Mouse (Mus musculus) neural tube, embryonic 15.5 days (tissue): ENCODE data around the gene Cep97. TPM values are rescaled to one million over a fixed set of nuclear protein-coding genes. Genes with fewer than 3 reads are reported as not detected.

Source experiments
- ATAC-seq: fragments of 200-750 bp; cut with Nextera tagmentation; 2 replicates; pipeline ENCODE4 v1.8.0; 2017; ENCODE audit warnings: mild to moderate bottlenecking, moderate TSS enrichment, moderate library complexity; ENCODE audit not compliant: low FRiP score
- H3K27ac ChIP-seq: fragments of 300-500 bp; sonication (generic); replicated peaks from 2 replicates; pipeline ENCODE4 v1.5.1; 2015; ENCODE audit warnings: mild to moderate bottlenecking, inconsistent platforms
- H3K27me3 ChIP-seq: fragments of 300-500 bp; sonication (generic); replicated peaks from 2 replicates; pipeline ENCODE4 v1.6.1; 2015; ENCODE audit warnings: inconsistent platforms
- H3K36me3 ChIP-seq: fragments of 300-500 bp; sonication (generic); 2 replicates; pipeline ENCODE4 v1.6.1; 2015; ENCODE audit warnings: inconsistent platforms
- H3K4me1 ChIP-seq: fragments of 300-500 bp; sonication (generic); 2 replicates; pipeline ENCODE4 v1.6.1; 2015; ENCODE audit warnings: inconsistent platforms
- H3K4me2 ChIP-seq: fragments of 300-500 bp; sonication (generic); 2 replicates; pipeline ENCODE4 v1.6.1; 2015; ENCODE audit warnings: inconsistent platforms, mild to moderate bottlenecking, moderate library complexity
- H3K4me3 ChIP-seq: fragments of 300-500 bp; sonication (generic); replicated peaks from 2 replicates; pipeline ENCODE4 v1.5.1; 2015; ENCODE audit warnings: mild to moderate bottlenecking, inconsistent platforms
- H3K9ac ChIP-seq: fragments of 300-500 bp; sonication (generic); replicated peaks from 2 replicates; pipeline ENCODE4 v1.6.1; 2015; ENCODE audit warnings: mild to moderate bottlenecking, inconsistent platforms
- H3K9me3 ChIP-seq: fragments of 300-500 bp; sonication (generic); replicated peaks from 2 replicates; pipeline ENCODE4 v1.6.1; 2016; ENCODE audit warnings: inconsistent platforms
- WGBS: fragments of 180-500 bp; shearing (Covaris S2); methylation state at CpG from one replicate; pipeline ENCODE4 v1.1.7; 2015; ENCODE audit warnings: mixed read lengths; 5-methylcytosine and 5-hydroxymethylcytosine counted together
- polyA plus RNA-seq: library from polyadenylated mRNA; unstranded; fragments of >200 nt; fragmentation: Nextera tagmentation; extraction: Ambion mirVana; gene quantifications from 2 replicates; pipeline ENCODE4 v1.2.1, GENCODE M21; 2015

The Cep97 gene
- polyA plus RNA-seq, 1 experiment from 2014 or later = 12.3 TPM

- H3K4me3 ChIP-seq = peak overlapping the region; percentile 66
- peak overlapping the region; percentile 73 for H3K9ac ChIP-seq
- H3K4me2 ChIP-seq = peak overlapping the region; percentile 81
- peaks cover 21% of the 10 kb centered on the region for H3K4me1 ChIP-seq
- 4% methylated on average over 9 of the region's 9 CpGs for WGBS
- H3K9me3 ChIP-seq = no peaks in the 10 kb centered on the region
- no peaks in the 10 kb centered on the region for H3K27me3 ChIP-seq
- H3K27ac ChIP-seq = peak overlapping the region; percentile 83
- no peaks in the 10 kb centered on the region for H3K36me3 ChIP-seq
- ATAC-seq = peak; percentile 71
These were observed 39.0 kb downstream of the Cep97 start for GRCm38 (mm10) chr16:55895651-55896095.

- H3K27ac ChIP-seq = peak within 1 kb of the TSS; percentile 83
- H3K4me2 ChIP-seq = peak within 1 kb of the TSS; percentile 81
- WGBS = under 1% methylated on average over 69 of the region's 74 CpGs
- peak within 1 kb of the TSS; percentile 73 for H3K9ac ChIP-seq
- H3K4me3 ChIP-seq = peak within 1 kb of the TSS; percentile 66
- no peaks in the 10 kb centered on the region for H3K27me3 ChIP-seq
- ATAC-seq = peak; percentile 97
- H3K36me3 ChIP-seq = no peaks in the 10 kb centered on the region
- no peaks in the 10 kb centered on the region for H3K9me3 ChIP-seq
- peaks cover 21% of the 10 kb centered on the region for H3K4me1 ChIP-seq
These were observed 39.6 kb downstream of the Cep97 start, which contains the start of gene Nxpe3 for GRCm38 (mm10) chr16:55894893-55895650. Gene Nxpe3 (minus strand): TSS chr16:55895285.

GRCm38 (mm10) chr16:55894536-55894892 lies 40.1 kb downstream of the Cep97 start:
- peaks cover 21% of the 10 kb centered on the region for H3K4me1 ChIP-seq

GRCm38 (mm10) chr16:55893410-55894107 lies 41.1 kb downstream of the Cep97 start:
- H3K4me2 ChIP-seq = peak overlapping the region; percentile 81
- no peaks in the 10 kb centered on the region for H3K9me3 ChIP-seq
- peak overlapping the region; percentile 66; the same call in 1 of the 2 replicates for H3K4me3 ChIP-seq
- 82% methylated on average over 8 of the region's 8 CpGs for WGBS
- H3K27ac ChIP-seq = no peak overlapping the region
- no peaks in the 10 kb centered on the region for H3K27me3 ChIP-seq
- peaks cover 8% of the 10 kb centered on the region for H3K36me3 ChIP-seq
- no peak for ATAC-seq
- H3K9ac ChIP-seq = peak overlapping the region; percentile 73
- H3K4me1 ChIP-seq = peaks cover 21% of the 10 kb centered on the region

More at GRCm38 (mm10) chr16:55894536-55894892, 40.1 kb downstream of the Cep97 start:
- H3K27ac ChIP-seq = peak overlapping the region; percentile 83
- no peaks in the 10 kb centered on the region for H3K9me3 ChIP-seq
- H3K4me2 ChIP-seq = peak overlapping the region; percentile 81
- WGBS = 0% methylated on average over 4 of the region's 4 CpGs
- H3K4me3 ChIP-seq = peak overlapping the region; percentile 66
- no peaks in the 10 kb centered on the region for H3K27me3 ChIP-seq
- ATAC-seq = no peak; the same call in none of the 2 replicates
- H3K9ac ChIP-seq = peak overlapping the region; percentile 73
- H3K36me3 ChIP-seq = 0 out of 2 replicates have a peak, but pooled peaks cover 2% of the 10 kb centered on the region

GRCm38 (mm10) chr16:55892484-55892883 lies 42.2 kb downstream of the Cep97 start:
- Histone ChIP-seq H3K4me1 (peaks cover 21% of the 10 kb centered on the region), H3K4me3 (no peak overlapping the region), H3K27ac (no peak overlapping the region), H3K9ac (no peak overlapping the region), H3K36me3 (peaks cover 18% of the 10 kb centered on the region), H3K4me2 (no peak overlapping the region), H3K27me3 (no peaks in the 10 kb centered on the region), H3K9me3 (no peaks in the 10 kb centered on the region)
- ATAC-seq = no peak
- 75% methylated on average over 7 of the region's 7 CpGs for WGBS

GRCm38 (mm10) chr16:55891346-55891745 lies 43.3 kb downstream of the Cep97 start:
- Histone ChIP-seq H3K4me2 (no peak overlapping the region), H3K36me3 (peaks cover 21% of the 10 kb centered on the region), H3K9ac (no peak overlapping the region), H3K27ac (no peak overlapping the region), H3K4me1 (peaks cover 20% of the 10 kb centered on the region), H3K4me3 (no peak overlapping the region), H3K27me3 (no peaks in the 10 kb centered on the region), H3K9me3 (no peaks in the 10 kb centered on the region)
- WGBS = 94% methylated on average over 7 of the region's 7 CpGs
- no peak for ATAC-seq

GRCm38 (mm10) chr16:55890346-55891136 lies 44.1 kb downstream of the Cep97 start:
- Histone ChIP-seq H3K27ac (no peak overlapping the region), H3K4me2 (no peak overlapping the region), H3K36me3 (peaks cover 21% of the 10 kb centered on the region), H3K9ac (no peak overlapping the region), H3K4me1 (peaks cover 14% of the 10 kb centered on the region), H3K4me3 (no peak overlapping the region), H3K27me3 (no peaks in the 10 kb centered on the region), H3K9me3 (no peaks in the 10 kb centered on the region)
- 92% methylated on average over 19 of the region's 19 CpGs for WGBS
- ATAC-seq = no peak

- WGBS = 94% methylated on average over 3 of the region's 3 CpGs
- H3K36me3 ChIP-seq = peaks cover 24% of the 10 kb centered on the region
- ATAC-seq = no peak
These were observed 45.2 kb downstream of the Cep97 start for GRCm38 (mm10) chr16:55889451-55889850.

GRCm38 (mm10) chr16:55888584-55888960 lies 46.1 kb downstream of the Cep97 start:
- Histone ChIP-seq H3K27ac (no peak overlapping the region), H3K27me3 (no peaks in the 10 kb centered on the region), H3K4me2 (no peak overlapping the region), H3K36me3 (peaks cover 29% of the 10 kb centered on the region), H3K9ac (no peak overlapping the region), H3K4me1 (peaks cover 2% of the 10 kb centered on the region), H3K4me3 (no peak overlapping the region), H3K9me3 (no peaks in the 10 kb centered on the region)
- no peak for ATAC-seq
- WGBS = 84% methylated on average over 3 of the region's 3 CpGs

More at GRCm38 (mm10) chr16:55889451-55889850, 45.2 kb downstream of the Cep97 start:
- Histone ChIP-seq H3K4me2 (no peak overlapping the region), H3K9ac (no peak overlapping the region), H3K9me3 (no peaks in the 10 kb centered on the region), H3K4me3 (no peak overlapping the region), H3K27me3 (no peaks in the 10 kb centered on the region), H3K4me1 (peaks cover 11% of the 10 kb centered on the region), H3K27ac (no peak overlapping the region)

- no peaks in the 10 kb centered on the region for H3K27me3 ChIP-seq
- no peak overlapping the region for H3K9ac ChIP-seq
- H3K27ac ChIP-seq = no peak overlapping the region
- 63% methylated on average over 7 of the region's 7 CpGs for WGBS
- ATAC-seq = no peak
- no peaks in the 10 kb centered on the region for H3K9me3 ChIP-seq
- no peak overlapping the region for H3K4me3 ChIP-seq
- peaks cover 30% of the 10 kb centered on the region for H3K36me3 ChIP-seq
- H3K4me2 ChIP-seq = no peak overlapping the region
- no peaks in the 10 kb centered on the region for H3K4me1 ChIP-seq
These were observed 46.7 kb downstream of the Cep97 start for GRCm38 (mm10) chr16:55887814-55888583.

- WGBS = 80% methylated on average over 11 of the region's 11 CpGs
- no peak overlapping the region for H3K27ac ChIP-seq
- H3K4me1 ChIP-seq = no peaks in the 10 kb centered on the region
- H3K9me3 ChIP-seq = no peaks in the 10 kb centered on the region
- H3K27me3 ChIP-seq = no peaks in the 10 kb centered on the region
- no peak overlapping the region for H3K9ac ChIP-seq
- H3K36me3 ChIP-seq = peaks cover 29% of the 10 kb centered on the region
- H3K4me2 ChIP-seq = no peak overlapping the region
- ATAC-seq = no peak
- no peak overlapping the region for H3K4me3 ChIP-seq
These were observed 50.4 kb downstream of the Cep97 start for GRCm38 (mm10) chr16:55884246-55884645.
